ENCODE assay signal across 9 mouse cellular contexts in genomic region chr16:32176896-32177686, GRCm38 (mm10). TPM values are rescaled to one million over a fixed set of nuclear protein-coding genes. Genes with fewer than 3 reads are reported as not detected.
DNase-seq lines count a peak whose midpoint lies in the region; ATAC-seq and TF ChIP-seq lines count a peak whose summit lies in the region.
"Had no signal": no experiment of that assay in that cellular context is flagged by ENCODE, and none has a peak within 500 bp of the region (broad histone marks: within the 10 kb centered on the region; RNA-seq: fewer than 3 reads in every experiment).

No protein-coding gene starts in this region.

- peak; percentile 75 to 77 for DNase-seq in spleen, postnatal 36 days (ENCODE audit: low spot score in 2 of 2)
- DNase-seq in ovary, postnatal 36 days (ENCODE audit: low spot score): no peak
- DNase-seq in gastrocnemius, adult 8-10 months (ENCODE audit: low spot score in 2 of 2): no peak

- no peak for ATAC-seq in hindbrain, embryonic 15.5 days (ENCODE audit: low FRiP score, low read depth)
- no peak for ATAC-seq in hindbrain, embryonic 12.5 days (ENCODE audit: low FRiP score)
- peak; percentile 75 to 78 for ATAC-seq in hematopoietic stem cell, adult 5-6 weeks (replicated peaks in 1 of 2; ENCODE audit: insufficient read depth in 1 of 2, low FRiP score in 2 of 2, low TSS enrichment in 1 of 2, low read depth in 1 of 2, poor library complexity in 2 of 2, severe bottlenecking in 2 of 2)
- ATAC-seq in lung, embryonic 16.5 days (ENCODE audit: low read depth): peak; percentile 60

- H3K9ac ChIP-seq in hindbrain, embryonic 15.5 days: no peak overlapping the region
- no peak overlapping the region for H3K9ac ChIP-seq in hindbrain, embryonic 12.5 days
- no peak overlapping the region for H3K9ac ChIP-seq in lung, embryonic 16.5 days (ENCODE audit: low read length)

- no peak overlapping the region for H3K4me3 ChIP-seq in hindbrain, embryonic 15.5 days
- H3K4me3 ChIP-seq in hindbrain, embryonic 12.5 days: no peak overlapping the region
- peak overlapping the region; percentile 49 for H3K4me3 ChIP-seq in bone marrow macrophage, adult 2 months (ENCODE audit: insufficient read depth, low read length)
- H3K4me3 ChIP-seq in lung, embryonic 16.5 days (ENCODE audit: low read length): no peak overlapping the region

- H3K4me2 ChIP-seq in hindbrain, embryonic 15.5 days: 0 out of 2 replicates have a peak overlapping the region, but pooled peaks have one; percentile 14
- H3K4me2 ChIP-seq in hindbrain, embryonic 12.5 days (replicated peaks): no peak overlapping the region
- peak overlapping the region; percentile 15 for H3K4me2 ChIP-seq in lung, embryonic 16.5 days (ENCODE audit: low read depth, low read length)

- H3K27me3 ChIP-seq in hindbrain, embryonic 15.5 days: no peaks in the 10 kb centered on the region
- no peaks in the 10 kb centered on the region for H3K27me3 ChIP-seq in hindbrain, embryonic 12.5 days
- H3K27me3 ChIP-seq in lung, embryonic 16.5 days (ENCODE audit: control insufficient read depth, insufficient read depth, low read depth, low read length): no peaks in the 10 kb centered on the region

- TF ChIP-seq POLR2A in bone marrow macrophage, adult 2 months (IDR thresholded peaks at IDR 0.05; ENCODE audit: borderline replicate concordance, low read depth, low read length): peak; percentile 29; the same call in 1 of the 2 replicates

- no peak overlapping the region for H3K27ac ChIP-seq in hindbrain, embryonic 15.5 days (replicated peaks)
- no peak overlapping the region for H3K27ac ChIP-seq in hindbrain, embryonic 12.5 days
- H3K27ac ChIP-seq in bone marrow macrophage, adult 2 months (ENCODE audit: insufficient read depth, low read depth, low read length): peak overlapping the region; percentile 95
- peak overlapping the region; percentile 59 for H3K27ac ChIP-seq in lung, embryonic 16.5 days (ENCODE audit: low read length)

- H3K36me3 ChIP-seq in hindbrain, embryonic 15.5 days: no peaks in the 10 kb centered on the region
- no peaks in the 10 kb centered on the region for H3K36me3 ChIP-seq in hindbrain, embryonic 12.5 days
- no peaks in the 10 kb centered on the region for H3K36me3 ChIP-seq in lung, embryonic 16.5 days (ENCODE audit: control insufficient read depth, insufficient read depth, low read length)

- no peaks in the 10 kb centered on the region for H3K4me1 ChIP-seq in hindbrain, embryonic 15.5 days (replicated peaks)
- H3K4me1 ChIP-seq in hindbrain, embryonic 12.5 days: peaks cover 4% of the 10 kb centered on the region; the same call in 1 of the 2 replicates
- peaks cover 46% of the 10 kb centered on the region for H3K4me1 ChIP-seq in bone marrow macrophage, adult 2 months (ENCODE audit: control insufficient read depth, insufficient read depth, low read length)
- H3K4me1 ChIP-seq in lung, embryonic 16.5 days (replicated peaks; ENCODE audit: control insufficient read depth, insufficient read depth, low read length): no peaks in the 10 kb centered on the region

- WGBS in hindbrain, embryonic 15.5 days: 57% methylated on average over 18 of the region's 18 CpGs
- WGBS in hindbrain, embryonic 12.5 days: 62% methylated on average over 18 of the region's 18 CpGs
- 44% methylated on average over 18 of the region's 18 CpGs for WGBS in lung, embryonic 16.5 days

- TF ChIP-seq CTCF in bone marrow macrophage, adult 2 months (IDR thresholded peaks at IDR 0.05; ENCODE audit: low read depth, low read length): 0 out of 2 replicates have a peak, but pooled peaks have one; percentile 8

- H3K9me3 ChIP-seq in hindbrain, embryonic 15.5 days: no peaks in the 10 kb centered on the region
- H3K9me3 ChIP-seq in hindbrain, embryonic 12.5 days (replicated peaks): no peaks in the 10 kb centered on the region
- H3K9me3 ChIP-seq in lung, embryonic 16.5 days (ENCODE audit: control insufficient read depth, low read length): no peaks in the 10 kb centered on the region

RNA-seq across cellular contexts. Expression of gene Bex6, which starts 2.5 kb away (rescaled TPM):
- polyA plus RNA-seq in hindbrain, embryonic 15.5 days (2015; fragmentation: Nextera tagmentation; extraction: Ambion mirVana): not detected in 2 replicates
- 0.26 TPM in 1 of 2 replicates, not detected in the other for polyA plus RNA-seq in hindbrain, embryonic 12.5 days (2016; fragmentation: Nextera tagmentation; extraction: Ambion mirVana)
- 1.4 and 1.9 TPM in 2 replicates for polyA plus RNA-seq in bone marrow macrophage, adult 2 months (2012; ENCODE audit: insufficient read depth, insufficient read length, missing spikeins)
- total RNA-seq in hematopoietic stem cell, adult 5-6 weeks (2017): 54.4 and 58.5 TPM in 2 replicates
- 0.28 TPM in 1 of 2 replicates, not detected in the other for polyA plus RNA-seq in lung, embryonic 16.5 days (2015; fragmentation: Nextera tagmentation; extraction: Ambion mirVana)
- not detected for total RNA-seq in gastrocnemius, adult 8-10 months (2022)
- total RNA-seq: adrenal gland, postnatal 36 days had no signal

RNA-seq across cellular contexts. Expression of gene Nrros, which starts 11.7 kb away (rescaled TPM):
- 8.0 and 8.4 TPM in 2 replicates for polyA plus RNA-seq in hindbrain, embryonic 15.5 days (2015; fragmentation: Nextera tagmentation; extraction: Ambion mirVana)
- polyA plus RNA-seq in hindbrain, embryonic 12.5 days (2016; fragmentation: Nextera tagmentation; extraction: Ambion mirVana): 9.8 and 10.1 TPM in 2 replicates
- polyA plus RNA-seq in bone marrow macrophage, adult 2 months (2012; ENCODE audit: insufficient read depth, insufficient read length, missing spikeins): 227 and 230 TPM in 2 replicates
- total RNA-seq in hematopoietic stem cell, adult 5-6 weeks (2017): 78.9 and 112 TPM in 2 replicates
- 45.8 and 51.1 TPM in 2 replicates for polyA plus RNA-seq in lung, embryonic 16.5 days (2015; fragmentation: Nextera tagmentation; extraction: Ambion mirVana)
- total RNA-seq in gastrocnemius, adult 8-10 months (2022): 1 to 10 TPM in 2 of 4 experiments, under 1 TPM in 2; 0.56 to 1.7 (median 1.2) TPM

Comparison
In these comparisons a context has a peak if more than half of its experiments do, and no peak if none do; other contexts are left out.
1. ATAC-seq: peak in hematopoietic stem cell, adult 5-6 weeks (2 of 2) and lung, embryonic 16.5 days (single experiment); none in hindbrain, embryonic 15.5 days (single experiment) and hindbrain, embryonic 12.5 days (single experiment).
2. H3K27ac ChIP-seq: peak in bone marrow macrophage, adult 2 months (single experiment) and lung, embryonic 16.5 days (single experiment); none in hindbrain, embryonic 15.5 days (single experiment) and hindbrain, embryonic 12.5 days (single experiment).
3. DNase-seq: peak in spleen, postnatal 36 days (2 of 2); none in ovary, postnatal 36 days (single experiment) and gastrocnemius, adult 8-10 months (0 of 2).